Mouse (Mus musculus) thymus, adult 2 months (tissue): ENCODE results near the gene Nars2.

Experiments used
- CTCF ChIP-seq: fragments of 200-500 bp; IDR thresholded peaks from 2 replicates; pipeline ENCODE4 v1.5.1; 2012; ENCODE audit warnings: mild to moderate bottlenecking, control low read depth, low read length, moderate library complexity, borderline replicate concordance; ENCODE audit not compliant: control insufficient read depth, poor library complexity, insufficient read depth; ENCODE audit errors: extremely low read depth
- POLR2A ChIP-seq: fragments of 200-500 bp; IDR thresholded peaks from 2 replicates; pipeline ENCODE4 v1.6.1; 2012; ENCODE audit warnings: mild to moderate bottlenecking, low read length, control low read depth, moderate library complexity; ENCODE audit not compliant: control insufficient read depth, poor library complexity, insufficient read depth; ENCODE audit errors: extremely low read depth

- TF ChIP-seq CTCF (no peak), POLR2A (no peak)
Measured at GRCm38 (mm10) chr7:96983660-96984347, 32.5 kb downstream of the Nars2 start.
